Mouse (Mus musculus) small intestine, adult 2 months (tissue): ENCODE measurements at regions not wholly inside any gene's neighbourhood (a gene's known extent, or its start where the extent isn't known, plus 50 kb on each side); places are given as distances from the start of the nearest gene placed in this dataset.

Experiments
- CTCF ChIP-seq: fragments of 200-500 bp; IDR thresholded peaks from 2 replicates; pipeline ENCODE4 v1.5.1; 2012; ENCODE audit warnings: low read depth, mild to moderate bottlenecking, control low read depth, inconsistent platforms, low read length, moderate library complexity, mixed read lengths; ENCODE audit not compliant: insufficient replicate concordance, insufficient read length; ENCODE audit errors: extremely low read depth
- POLR2A ChIP-seq: fragments of 200-500 bp; IDR thresholded peaks from 2 replicates; pipeline ENCODE4 v1.6.1; 2012; ENCODE audit warnings: low read depth, mild to moderate bottlenecking, control low read depth, inconsistent platforms, low read length, moderate library complexity

- TF ChIP-seq CTCF (no peak), POLR2A (no peak)
Measured at GRCm38 (mm10) chr11:65495034-65495433, 225.2 kb upstream of the Myocd start.
